Mouse (Mus musculus) brain, embryonic 14.5 days (tissue): ENCODE data around the gene Tbxas1.

Experiments
- CTCF ChIP-seq: fragments of 200-500 bp; IDR thresholded peaks from 2 replicates; pipeline ENCODE4 v1.5.1; 2012; ENCODE audit warnings: inconsistent platforms, mild to moderate bottlenecking, moderate library complexity, borderline replicate concordance; ENCODE audit not compliant: insufficient read depth, insufficient read length; ENCODE audit errors: extremely low read depth
- POLR2A ChIP-seq: fragments of 200-500 bp; IDR thresholded peaks from 2 replicates; pipeline ENCODE4 v1.6.1; 2012; ENCODE audit warnings: mild to moderate bottlenecking, inconsistent platforms, borderline replicate concordance; ENCODE audit not compliant: poor library complexity, insufficient read depth, insufficient read length, severe bottlenecking; ENCODE audit errors: extremely low read depth

DNA sequence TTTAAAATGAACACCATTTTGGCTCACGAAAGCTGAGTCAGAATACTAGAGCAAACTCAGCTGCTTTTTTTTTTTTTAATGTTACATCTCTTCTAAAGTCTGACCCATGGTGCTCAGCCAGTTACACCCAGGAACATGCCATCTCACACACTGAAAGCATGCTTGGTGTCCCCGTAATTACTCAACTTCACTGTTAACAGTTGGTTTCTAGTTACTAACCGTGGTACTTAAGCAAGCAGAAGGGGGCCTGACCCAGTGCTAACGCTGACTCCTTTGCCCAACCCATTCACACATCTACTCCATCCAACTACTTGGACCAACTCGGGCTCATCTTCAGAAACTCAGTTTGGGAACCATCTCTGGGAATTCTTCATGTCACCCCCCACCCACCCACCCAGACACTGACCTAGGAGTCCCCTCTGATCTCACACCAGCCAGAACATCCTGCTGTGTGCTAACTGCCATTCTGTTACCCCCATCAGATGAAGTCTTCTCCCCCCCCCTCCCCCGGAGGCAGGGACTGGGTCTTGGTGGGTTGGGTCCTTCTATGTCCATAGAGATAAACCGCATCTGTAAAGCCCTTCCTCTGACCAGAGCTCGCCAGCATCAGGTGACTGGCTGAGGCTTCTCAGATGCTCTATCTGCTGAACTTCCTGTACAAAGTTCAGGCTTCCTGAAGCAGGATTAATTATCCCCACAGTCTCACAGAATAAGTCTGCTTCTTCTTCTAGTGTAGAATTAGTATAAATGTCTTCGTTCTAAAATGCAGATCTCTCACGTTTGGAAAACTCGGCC, 105.9 kb downstream of the Tbxas1 start:
- no peak for TF ChIP-seq POLR2A
- no peak for TF ChIP-seq CTCF
